Mouse (Mus musculus) small intestine, adult 2 months (tissue): ENCODE measurements around the gene Gm21188. TPM values are rescaled to one million over a fixed set of nuclear protein-coding genes. Genes with fewer than 3 reads are reported as not detected.
"Not testable (repeated sequence)": the region's sequence is repeated elsewhere in the genome, so short reads cannot be mapped to it uniquely, and the experiment has no call there.

Experiments
- H3K27ac ChIP-seq: fragments of 200-500 bp; 2 replicates; pipeline ENCODE4 v1.5.1; 2012; ENCODE audit warnings: low read depth, low read length, control low read depth, inconsistent platforms; ENCODE audit not compliant: insufficient read depth
- H3K27me3 ChIP-seq: fragments of 200-500 bp; 2 replicates; pipeline ENCODE4 v1.6.1; 2012; ENCODE audit warnings: mild to moderate bottlenecking, moderate library complexity, low read length, inconsistent platforms; ENCODE audit not compliant: control insufficient read depth, insufficient read depth
- H3K36me3 ChIP-seq: fragments of 200-500 bp; 2 replicates; pipeline ENCODE4 v1.6.1; 2012; ENCODE audit warnings: mild to moderate bottlenecking, low read length, control low read depth, inconsistent platforms; ENCODE audit not compliant: control insufficient read depth, insufficient read depth
- H3K4me1 ChIP-seq: fragments of 200-500 bp; 2 replicates; pipeline ENCODE4 v1.6.1; 2012; ENCODE audit warnings: low read length, inconsistent platforms, mixed read lengths; ENCODE audit not compliant: control insufficient read depth, insufficient read depth, insufficient read length
- H3K4me3 ChIP-seq: fragments of 200-500 bp; 2 replicates; pipeline ENCODE4 v1.5.1; 2012; ENCODE audit warnings: low read depth, mild to moderate bottlenecking, control low read depth, inconsistent platforms, low read length, moderate library complexity
- whole genome bisulfite sequencing: fragments of 180-500 bp; shearing (Covaris S2); methylation state at CpG from one replicate; pipeline ENCODE4 v1.1.7; 2018; 5-methylcytosine and 5-hydroxymethylcytosine counted together
- polyA plus RNA-seq: library from polyadenylated mRNA; depleted of rRNA; stranded (reverse); fragments of >200 nt; gene quantifications from 2 replicates; pipeline ENCODE4 v1.2.3, GENCODE M21; 2012; rRNA removed

The Gm21188 gene
- polyA plus RNA-seq, 1 experiment: 0.05 TPM

DNA sequence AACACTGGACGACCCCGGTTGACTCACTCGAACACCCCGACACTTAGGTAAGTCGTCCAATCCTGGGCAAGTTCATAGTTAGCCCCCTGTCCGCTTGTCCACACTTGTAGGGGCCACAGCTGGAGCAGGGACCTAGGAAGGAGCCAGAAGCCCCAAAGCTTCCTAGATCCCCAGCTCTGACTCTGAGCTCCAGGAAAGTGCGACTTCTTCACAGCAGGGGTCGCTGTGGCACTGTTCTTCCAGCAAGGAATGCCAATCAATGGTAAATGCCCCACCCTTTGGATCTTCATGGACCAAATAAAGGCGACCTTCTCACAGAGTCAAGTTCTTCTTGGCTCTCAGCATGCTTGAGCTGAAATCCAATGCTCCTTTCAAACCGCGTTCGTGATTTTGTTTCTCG lies 60.7 kb downstream of the Gm21188 start:
- not testable (repeated sequence) for H3K27me3 ChIP-seq
- WGBS: no CpG with 5 or more reads among the region's 13 CpGs

More for the DNA sequence above, 60.7 kb downstream of the Gm21188 start:
- not testable (repeated sequence) for H3K27ac ChIP-seq, H3K4me3 ChIP-seq, H3K4me1 ChIP-seq, H3K36me3 ChIP-seq

Other genes starting within 250 kb of the Gm21188 start
- not detected in 2 replicates for gene AF067063, start 222.0 kb downstream of the Gm21188 start, polyA plus RNA-seq
- gene D13Ertd608e, start 216.2 kb downstream of the Gm21188 start, polyA plus RNA-seq: not detected in 2 replicates
- gene Tcstv1, start 157.4 kb downstream of the Gm21188 start, polyA plus RNA-seq: not detected in 2 replicates
- not detected in 2 replicates for gene Gm21761, start 122.9 kb downstream of the Gm21188 start, polyA plus RNA-seq
- not detected in 2 replicates for gene B020031M17Rik, start 101.4 kb downstream of the Gm21188 start, polyA plus RNA-seq
- gene Gm36079, start 25.2 kb downstream of the Gm21188 start, polyA plus RNA-seq: not detected in 2 replicates
- gene Gm20767, start 88.1 kb upstream of the Gm21188 start, polyA plus RNA-seq: not detected in 2 replicates
- not detected in 2 replicates for gene Gm21818, start 120.2 kb upstream of the Gm21188 start, polyA plus RNA-seq
- gene Gm21762, start 163.8 kb upstream of the Gm21188 start, polyA plus RNA-seq: 0.15 TPM in 1 of 2 replicates, not detected in the other
- gene Gm21731, start 186.9 kb upstream of the Gm21188 start, polyA plus RNA-seq: not detected in 2 replicates
- gene AF067061, start 210.9 kb upstream of the Gm21188 start, polyA plus RNA-seq: not detected in 2 replicates
- gene BC147527, start 248.2 kb upstream of the Gm21188 start, polyA plus RNA-seq: 0.18 and 0.46 TPM in 2 replicates